Mouse (Mus musculus) myocyte (in vitro differentiated cells): ENCODE results near the gene Sall2. TPM values are rescaled to one million over a fixed set of nuclear protein-coding genes. Genes with fewer than 3 reads are reported as not detected.

Experiments
- H3K27me3 ChIP-seq: one replicate; pipeline ENCODE4 v1.6.1; 2011; ENCODE audit not compliant: control insufficient read depth, insufficient read depth, insufficient read length
- H3K36me3 ChIP-seq: one replicate; pipeline ENCODE4 v1.6.1; 2011; ENCODE audit not compliant: control insufficient read depth, insufficient read depth
- H3K4me2 ChIP-seq: one replicate; pipeline ENCODE4 v1.6.1; 2011; ENCODE audit warnings: low read depth, control low read depth
- H3K4me3 ChIP-seq: one replicate; pipeline ENCODE4 v1.5.1; 2011; ENCODE audit warnings: mild to moderate bottlenecking, control low read depth, moderate library complexity
- H3K79me2 ChIP-seq: one replicate; pipeline ENCODE4 v1.6.1; 2011; ENCODE audit not compliant: control insufficient read depth, insufficient read depth
- H3ac ChIP-seq: one replicate; pipeline ENCODE4 v1.6.1; 2011; ENCODE audit not compliant: control insufficient read depth, insufficient read length
- CEBPB ChIP-seq: IDR thresholded peaks from 2 replicates; pipeline ENCODE4 v1.6.1; 2011; ENCODE audit warnings: mild to moderate bottlenecking, moderate library complexity; ENCODE audit not compliant: poor library complexity, insufficient read depth, severe bottlenecking
- E2F4 ChIP-seq: IDR thresholded peaks from one replicate; pipeline ENCODE4 v1.6.1; 2011; ENCODE audit warnings: mild to moderate bottlenecking, control low read depth, moderate library complexity; ENCODE audit not compliant: insufficient read depth
- MAX ChIP-seq: IDR thresholded peaks from one replicate; pipeline ENCODE4 v1.6.1; 2011; ENCODE audit warnings: low read depth, mild to moderate bottlenecking, control low read depth
- MYOD1 ChIP-seq, 3 experiments: IDR thresholded peaks; one replicate each; pipeline ENCODE4 v1.6.1; 2011; ENCODE audit warnings: control low read depth in 2 of 3, low read depth in 2 of 3, mild to moderate bottlenecking in 2 of 3, moderate library complexity in 1 of 3; ENCODE audit not compliant: insufficient read length in 2 of 3, control insufficient read depth in 1 of 3
- MYOG ChIP-seq, 3 experiments: IDR thresholded peaks; one replicate each; pipeline ENCODE4 v1.6.1; 2011; ENCODE audit warnings: control low read depth in 2 of 3, low read depth in 2 of 3, mild to moderate bottlenecking in 2 of 3; ENCODE audit not compliant: insufficient read length in 2 of 3, control insufficient read depth in 1 of 3, insufficient read depth in 1 of 3
- POLR2A ChIP-seq: IDR thresholded peaks from one replicate; pipeline ENCODE4 v1.6.1; 2011; ENCODE audit warnings: low read depth, mild to moderate bottlenecking, control low read depth, moderate library complexity; ENCODE audit not compliant: insufficient read length
- POLR2AphosphoS2 ChIP-seq: IDR thresholded peaks from one replicate; pipeline ENCODE4 v1.6.1; 2011; ENCODE audit warnings: low read depth, control low read depth; ENCODE audit not compliant: insufficient read length
- REST ChIP-seq: IDR thresholded peaks from one replicate; pipeline ENCODE4 v1.6.1; 2011; ENCODE audit warnings: mild to moderate bottlenecking, control low read depth, moderate library complexity; ENCODE audit not compliant: insufficient read depth, insufficient read length
- SRF ChIP-seq: IDR thresholded peaks from one replicate; pipeline ENCODE4 v1.6.1; 2011; ENCODE audit warnings: low read depth; ENCODE audit not compliant: control insufficient read depth, insufficient read length
- TCF12 ChIP-seq: IDR thresholded peaks from one replicate; pipeline ENCODE4 v1.6.1; 2011; ENCODE audit warnings: mild to moderate bottlenecking, control low read depth; ENCODE audit not compliant: poor library complexity, insufficient read depth, severe bottlenecking
- TCF3 ChIP-seq: IDR thresholded peaks from one replicate; pipeline ENCODE4 v1.6.1; 2011; ENCODE audit warnings: low read depth, control low read depth; ENCODE audit not compliant: insufficient read length
- USF1 ChIP-seq: IDR thresholded peaks from one replicate; pipeline ENCODE4 v1.6.1; 2011; ENCODE audit warnings: low read depth, mild to moderate bottlenecking, control low read depth, moderate library complexity
- polyA plus RNA-seq: library from polyadenylated mRNA; unstranded; fragments of >200 nt; fragmentation: generic; extraction: Trizol; gene quantifications from one replicate; pipeline ENCODE4 v1.2.1, GENCODE M21; 2012; ENCODE audit warnings: missing spikeins

Gene Sall2
- polyA plus RNA-seq, 1 experiment: 3.5 TPM

DNA sequence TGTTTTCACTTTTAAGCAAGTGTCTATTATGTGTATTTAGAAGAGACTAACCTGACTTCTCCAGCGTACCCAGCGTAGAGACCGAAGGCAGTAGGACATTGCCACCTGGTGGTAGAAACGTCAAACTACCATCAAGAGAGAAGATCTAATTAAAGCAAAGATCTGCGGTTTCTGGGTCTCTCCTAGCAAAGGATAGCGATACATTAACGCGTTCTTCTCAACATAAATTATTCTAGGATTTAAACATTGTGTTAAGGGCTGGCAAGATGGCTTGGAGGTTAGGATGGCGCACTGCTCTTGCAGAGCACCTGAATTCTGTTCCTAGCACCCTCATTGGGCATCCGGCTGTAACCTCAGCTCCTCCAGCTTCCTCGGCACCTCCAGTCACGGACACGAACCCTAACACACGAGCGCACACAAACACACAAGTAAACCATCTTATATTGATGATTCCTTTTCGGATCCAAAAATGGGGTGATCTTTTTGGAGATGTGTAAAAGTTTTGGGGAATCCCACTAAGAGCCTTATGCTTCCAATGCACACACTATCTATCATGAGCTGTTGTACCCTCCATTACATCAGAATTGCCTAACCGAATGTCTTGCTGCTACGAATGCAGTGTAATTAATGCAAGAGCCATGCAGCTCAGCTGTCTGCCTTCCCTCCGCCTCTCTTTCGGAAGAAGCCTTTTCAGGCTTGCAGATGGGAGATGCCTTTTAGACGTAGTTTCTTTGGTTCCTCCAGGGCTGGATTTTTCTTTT, 10.4 kb upstream of the Sall2 start:
- Histone ChIP-seq H3ac (no peak overlapping the region), H3K4me2 (peak overlapping the region; percentile 43), H3K36me3 (no peaks in the 10 kb centered on the region), H3K4me3 (no peak overlapping the region), H3K27me3 (peaks cover 10% of the 10 kb centered on the region), H3K79me2 (no peaks in the 10 kb centered on the region)
- TF ChIP-seq SRF: no peak
- no peak for TF ChIP-seq POLR2A
- TF ChIP-seq POLR2AphosphoS2: no peak
- TF ChIP-seq MAX: no peak
- TF ChIP-seq TCF12: no peak
- no peak for TF ChIP-seq TCF3
- no peak for TF ChIP-seq REST
- TF ChIP-seq USF1: no peak
- no peak for TF ChIP-seq CEBPB
- no peak for TF ChIP-seq MYOG (IDR thresholded peaks at IDR 0.05; ENCODE audit: control insufficient read depth in 1 of 3, insufficient read depth in 1 of 3, insufficient read length in 2 of 3, low read depth in 2 of 3)

- no peak overlapping the region for H3K4me2 ChIP-seq
- no peak overlapping the region for H3ac ChIP-seq
- no peaks in the 10 kb centered on the region for H3K36me3 ChIP-seq
- TF ChIP-seq E2F4: no peak
- TF ChIP-seq POLR2AphosphoS2: no peak
- no peak for TF ChIP-seq POLR2A
- no peak for TF ChIP-seq MYOD1 (IDR thresholded peaks at IDR 0.05; ENCODE audit: control insufficient read depth in 1 of 3, insufficient read length in 2 of 3, low read depth in 2 of 3)
- no peak for TF ChIP-seq MYOG (IDR thresholded peaks at IDR 0.05; ENCODE audit: control insufficient read depth in 1 of 3, insufficient read depth in 1 of 3, insufficient read length in 2 of 3, low read depth in 2 of 3)
- TF ChIP-seq TCF3: no peak
- no peak for TF ChIP-seq CEBPB
- no peak for TF ChIP-seq REST
- TF ChIP-seq SRF: no peak
- no peak for TF ChIP-seq TCF12
- no peak for TF ChIP-seq MAX
- TF ChIP-seq USF1: no peak
- no peaks in the 10 kb centered on the region for H3K79me2 ChIP-seq
- peaks cover 37% of the 10 kb centered on the region for H3K27me3 ChIP-seq
- no peak overlapping the region for H3K4me3 ChIP-seq
Measured at GRCm38 (mm10) chr14:52332171-52332570, 3.6 kb upstream of the Sall2 start.

- Histone ChIP-seq H3K27me3 (peaks cover 43% of the 10 kb centered on the region), H3K4me2 (no peak overlapping the region), H3K36me3 (no peaks in the 10 kb centered on the region), H3K4me3 (no peak overlapping the region), H3ac (no peak overlapping the region), H3K79me2 (no peaks in the 10 kb centered on the region)
- TF ChIP-seq POLR2A: no peak
- TF ChIP-seq E2F4: no peak
- no peak for TF ChIP-seq MAX
- no peak for TF ChIP-seq POLR2AphosphoS2
- no peak for TF ChIP-seq SRF
- no peak for TF ChIP-seq MYOD1 (IDR thresholded peaks at IDR 0.05; ENCODE audit: control insufficient read depth in 1 of 3, insufficient read length in 2 of 3, low read depth in 2 of 3)
- no peak for TF ChIP-seq CEBPB
- no peak for TF ChIP-seq TCF3
- no peak for TF ChIP-seq MYOG (IDR thresholded peaks at IDR 0.05; ENCODE audit: control insufficient read depth in 1 of 3, insufficient read depth in 1 of 3, insufficient read length in 2 of 3, low read depth in 2 of 3)
- TF ChIP-seq USF1: no peak
- no peak for TF ChIP-seq TCF12
- no peak for TF ChIP-seq REST
Measured at GRCm38 (mm10) chr14:52331069-52331750, 2.6 kb upstream of the Sall2 start.

- Histone ChIP-seq H3K4me3 (no peak overlapping the region), H3K4me2 (no peak overlapping the region), H3K79me2 (no peaks in the 10 kb centered on the region), H3ac (no peak overlapping the region), H3K36me3 (no peaks in the 10 kb centered on the region), H3K27me3 (peaks cover 47% of the 10 kb centered on the region)
- TF ChIP-seq POLR2AphosphoS2: no peak
- TF ChIP-seq TCF12: no peak
- no peak for TF ChIP-seq REST
- no peak for TF ChIP-seq SRF
- no peak for TF ChIP-seq POLR2A
- TF ChIP-seq CEBPB: no peak
Measured at GRCm38 (mm10) chr14:52327375-52327901, 1.1 kb downstream of the Sall2 start.

GRCm38 (mm10) chr14:52325890-52326289, 2.7 kb downstream of the Sall2 start:
- no peaks in the 10 kb centered on the region for H3K36me3 ChIP-seq
- no peaks in the 10 kb centered on the region for H3K79me2 ChIP-seq
- TF ChIP-seq TCF12: no peak
- no peak for TF ChIP-seq E2F4
- no peak for TF ChIP-seq CEBPB
- TF ChIP-seq MYOG (IDR thresholded peaks at IDR 0.05; ENCODE audit: control insufficient read depth in 1 of 3, insufficient read depth in 1 of 3, insufficient read length in 2 of 3, low read depth in 2 of 3): no peak
- no peak for TF ChIP-seq POLR2AphosphoS2
- TF ChIP-seq SRF: no peak
- no peak for TF ChIP-seq MAX
- peaks cover 44% of the 10 kb centered on the region for H3K27me3 ChIP-seq
- H3K4me3 ChIP-seq: no peak overlapping the region
- H3K4me2 ChIP-seq: no peak overlapping the region
- H3ac ChIP-seq: no peak overlapping the region
